Mouse (Mus musculus) erythroblast, embryonic 14.5 days (primary cell): ENCODE measurements around the gene Palm.

ENCODE experiments used
- GATA1 ChIP-seq: IDR thresholded peaks from 2 replicates; pipeline ENCODE4 v1.6.1; 2012; ENCODE audit warnings: low read length, inconsistent platforms, mixed read lengths
- TAL1 ChIP-seq: IDR thresholded peaks from 3 replicates; pipeline ENCODE4 v1.6.1; 2012; ENCODE audit warnings: low read length, inconsistent platforms, mixed read lengths

- TF ChIP-seq GATA1: no peak
- TF ChIP-seq TAL1: no peak
Observed at GRCm38 (mm10) chr10:79849941-79850628, 56.7 kb downstream of the Palm start.
